In the genomic region with DNA sequence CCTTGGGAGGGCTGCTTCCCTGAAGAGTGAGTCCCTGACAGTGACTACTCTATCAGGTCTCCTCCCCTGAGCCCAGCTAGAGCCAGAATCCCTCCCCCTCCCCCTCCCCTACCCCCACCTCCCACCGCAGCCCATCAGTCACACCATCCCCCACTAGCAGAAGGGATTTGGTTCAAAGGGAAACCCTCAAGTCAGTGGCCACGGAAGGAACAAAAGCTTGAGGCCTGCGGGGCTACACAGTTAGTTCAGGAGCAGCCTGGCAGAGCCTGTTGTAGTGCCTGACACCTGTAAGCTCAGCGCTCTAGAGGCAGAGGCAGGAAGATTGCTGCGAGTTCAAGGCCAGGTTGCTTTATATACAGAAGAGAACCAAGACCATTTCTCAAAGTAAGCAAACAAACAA, we compare ENCODE assay signal across 35 mouse cellular contexts. TPM values are rescaled to one million over a fixed set of nuclear protein-coding genes. Genes with fewer than 3 reads are reported as not detected.
"Had no signal": no experiment of that assay in that cellular context is flagged by ENCODE, and none has a peak within 500 bp of the region (broad histone marks: within the 10 kb centered on the region; RNA-seq: fewer than 3 reads in every experiment).

No protein-coding gene starts in this region.

- H3K27ac ChIP-seq: heart, embryonic 10.5 days; heart, embryonic 13.5 days; heart, embryonic 15.5 days; hindbrain, embryonic 10.5 days; hindbrain, embryonic 12.5 days; hindbrain, embryonic 13.5 days; hindbrain, embryonic 14.5 days; hindbrain, embryonic 15.5 days; hindbrain, postnatal 0 days; intestine, embryonic 15.5 days; kidney, embryonic 15.5 days; kidney, postnatal 0 days; layer of hippocampus, adult 2 months had no signal

- H3K9me3 ChIP-seq: heart, embryonic 10.5 days; heart, embryonic 15.5 days; hindbrain, embryonic 12.5 days; intestine, embryonic 15.5 days had no signal

- ATAC-seq: hindbrain, embryonic 16.5 days; hindbrain, postnatal 0 days; inflammation-experienced regulatory T-cells, adult 6 months; intestine, embryonic 15.5 days; intestine, embryonic 16.5 days; intestine, postnatal 0 days had no signal

- H3K4me3 ChIP-seq: heart, embryonic 10.5 days; heart, embryonic 12.5 days; heart, embryonic 13.5 days; heart, embryonic 15.5 days; hindbrain, embryonic 10.5 days; hindbrain, embryonic 12.5 days; hindbrain, embryonic 13.5 days; hindbrain, embryonic 15.5 days; intestine, embryonic 15.5 days; kidney, embryonic 15.5 days; layer of hippocampus, adult 2 months had no signal

- H3K36me3 ChIP-seq: heart, embryonic 10.5 days; heart, embryonic 12.5 days; heart, embryonic 13.5 days; heart, embryonic 15.5 days; hindbrain, embryonic 10.5 days; hindbrain, embryonic 12.5 days; hindbrain, embryonic 13.5 days; hindbrain, embryonic 15.5 days; intestine, embryonic 15.5 days; kidney, embryonic 15.5 days had no signal

- DNase-seq: heart, postnatal 10 days; heart, postnatal 14 days; heart, postnatal 36 days; heart, postnatal 4 days; kidney, adult 11 months; kidney, adult 18-20 months; kidney, adult 2 months; kidney, adult 8-10 months; kidney, adult 9 months; kidney, postnatal 10 days; kidney, postnatal 14 days; kidney, postnatal 25 days; kidney, postnatal 36 days; kidney, postnatal 4 days; layer of hippocampus, adult 9-11 months; layer of hippocampus, postnatal 36 days had no signal

- H3K9ac ChIP-seq: heart, embryonic 12.5 days; heart, embryonic 13.5 days; heart, embryonic 15.5 days; hindbrain, embryonic 12.5 days; hindbrain, embryonic 13.5 days; hindbrain, embryonic 14.5 days; hindbrain, embryonic 15.5 days; intestine, embryonic 15.5 days; kidney, embryonic 15.5 days had no signal

- H3K4me2 ChIP-seq: heart, embryonic 12.5 days; heart, embryonic 13.5 days; heart, embryonic 15.5 days; hindbrain, embryonic 12.5 days; hindbrain, embryonic 13.5 days; hindbrain, embryonic 14.5 days; hindbrain, embryonic 15.5 days; intestine, embryonic 15.5 days; kidney, embryonic 15.5 days had no signal

RNA-seq across cellular contexts. Expression of a gene that starts 1.1 kb away (rescaled TPM):
- polyA plus RNA-seq: heart, embryonic 13.5 days; heart, embryonic 15.5 days; heart, postnatal 0 days; inflammation-experienced regulatory T-cells, adult 6 months had no signal
